Mouse (Mus musculus): Measurements from ENCODE around the gene En2. TPM values are rescaled to one million over a fixed set of nuclear protein-coding genes. Genes with fewer than 3 reads are reported as not detected.

The En2 gene
- polyA plus RNA-seq, 1 experiment from 2014 or later, result not detected

DNA sequence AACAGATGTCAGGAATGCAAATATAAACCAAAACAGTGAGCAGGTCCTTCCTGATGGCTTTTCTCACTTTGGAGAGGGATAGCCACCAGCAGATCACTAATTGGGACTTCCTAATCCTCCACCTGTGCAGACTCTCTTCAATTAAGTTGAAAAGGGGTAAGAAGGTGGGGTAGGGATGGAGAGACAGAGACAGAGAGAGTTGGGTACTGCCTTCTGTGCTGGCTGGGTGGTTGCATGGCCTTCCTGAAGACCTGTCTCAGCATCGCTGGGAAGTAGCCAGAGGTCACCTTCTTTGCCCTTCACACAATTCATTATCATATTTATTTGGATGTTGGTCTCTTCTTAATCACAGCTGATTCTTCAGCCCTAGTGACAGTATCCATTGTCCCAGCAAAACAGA is 54.1 kb downstream of the En2 start:
- H3K9me3 ChIP-seq (ENCODE audit: control insufficient read depth, low read depth, low read length), result no peaks in the 10 kb centered on the region
- no peak for ATAC-seq (ENCODE audit: insufficient number of reproducible peaks, insufficient read depth, low FRiP score, low read depth)
- H3K4me2 ChIP-seq (replicated peaks; ENCODE audit: low read depth, low read length), result no peak overlapping the region
- H3K4me1 ChIP-seq (ENCODE audit: control insufficient read depth, insufficient read depth, low read length), result no peaks in the 10 kb centered on the region
- H3K4me3 ChIP-seq (ENCODE audit: low read depth, low read length), result no peak overlapping the region
- no peak overlapping the region for H3K27ac ChIP-seq (ENCODE audit: low read length)
- no peak overlapping the region for H3K9ac ChIP-seq (replicated peaks; ENCODE audit: low read depth, low read length)
- H3K27me3 ChIP-seq (ENCODE audit: control insufficient read depth, insufficient read depth, low read length), result no peaks in the 10 kb centered on the region
- 41% methylated on average over 1 of the region's 1 CpGs for WGBS
- H3K36me3 ChIP-seq (ENCODE audit: control insufficient read depth, insufficient read depth, low read length), result no peaks in the 10 kb centered on the region

Other genes starting within 250 kb of the En2 start
- gene Insig1, start 94.3 kb upstream of the En2 start, polyA plus RNA-seq (2014; fragmentation: Nextera tagmentation; extraction: Ambion mirVana), result 69.4 and 92.6 TPM in 2 replicates
- not detected in 2 replicates for gene Cnpy1, start 80.1 kb downstream of the En2 start, polyA plus RNA-seq (2014; fragmentation: Nextera tagmentation; extraction: Ambion mirVana)
- 26.4 and 27.4 TPM in 2 replicates for gene Rbm33, start 151.4 kb downstream of the En2 start, polyA plus RNA-seq (2014; fragmentation: Nextera tagmentation; extraction: Ambion mirVana)

All from stomach, embryonic 14.5 days (tissue).